ENCODE assay signal across 9 mouse cellular contexts in genomic region chr19:16529293-16529920, GRCm38 (mm10).
DNase-seq lines count a peak whose midpoint lies in the region; ATAC-seq lines count a peak whose summit lies in the region.
"Had no signal": no experiment of that assay in that cellular context is flagged by ENCODE, and none has a peak within 500 bp of the region (broad histone marks: within the 10 kb centered on the region; RNA-seq: fewer than 3 reads in every experiment).

No protein-coding gene starts in this region.

- H3K4me1 ChIP-seq in heart, embryonic 10.5 days, result peaks cover 6% of the 10 kb centered on the region; the same call in 1 of the 2 replicates
- no peaks in the 10 kb centered on the region for H3K4me1 ChIP-seq in forebrain, embryonic 11.5 days (replicated peaks; ENCODE audit: control insufficient read depth, insufficient read depth, low read length)
- H3K4me1 ChIP-seq: hindbrain, embryonic 15.5 days had no signal

- no peak overlapping the region for H3K27ac ChIP-seq in heart, embryonic 10.5 days
- H3K27ac ChIP-seq in forebrain, embryonic 11.5 days (ENCODE audit: low read depth, low read length), result no peak overlapping the region
- H3K27ac ChIP-seq: hindbrain, embryonic 15.5 days had no signal

- no peaks in the 10 kb centered on the region for H3K27me3 ChIP-seq in heart, embryonic 10.5 days (ENCODE audit: insufficient read depth, poor library complexity, severe bottlenecking)
- no peaks in the 10 kb centered on the region for H3K27me3 ChIP-seq in forebrain, embryonic 11.5 days (ENCODE audit: control insufficient read depth, insufficient read depth, low read length)
- H3K27me3 ChIP-seq: hindbrain, embryonic 15.5 days had no signal

- no peak overlapping the region for H3K9ac ChIP-seq in forebrain, embryonic 11.5 days (ENCODE audit: low read length)
- H3K9ac ChIP-seq: hindbrain, embryonic 15.5 days had no signal

- no peaks in the 10 kb centered on the region for H3K36me3 ChIP-seq in heart, embryonic 10.5 days
- no peaks in the 10 kb centered on the region for H3K36me3 ChIP-seq in forebrain, embryonic 11.5 days (ENCODE audit: control insufficient read depth, insufficient read depth, low read length)
- H3K36me3 ChIP-seq: hindbrain, embryonic 15.5 days had no signal

- H3K4me3 ChIP-seq in heart, embryonic 10.5 days, result no peak overlapping the region
- H3K4me3 ChIP-seq in forebrain, embryonic 11.5 days (ENCODE audit: low read depth, low read length), result no peak overlapping the region
- H3K4me3 ChIP-seq: hindbrain, embryonic 15.5 days had no signal

- no peak overlapping the region for H3K4me2 ChIP-seq in forebrain, embryonic 11.5 days (ENCODE audit: low read depth, low read length, severe bottlenecking)
- H3K4me2 ChIP-seq: hindbrain, embryonic 15.5 days had no signal

- no peak for ATAC-seq in forebrain, embryonic 11.5 days (replicated peaks; ENCODE audit: low FRiP score)

- H3K9me3 ChIP-seq in heart, embryonic 10.5 days, result no peaks in the 10 kb centered on the region
- no peaks in the 10 kb centered on the region for H3K9me3 ChIP-seq in forebrain, embryonic 11.5 days (ENCODE audit: control insufficient read depth, low read length)
- H3K9me3 ChIP-seq: hindbrain, embryonic 15.5 days had no signal

- DNase-seq in heart, postnatal 4 days, result peak; percentile 25
- no peak for DNase-seq in heart, embryonic 10.5 days (ENCODE audit: low spot score)
- peak; percentile 10 for DNase-seq in CD4-positive helper T cell, adult 2 months (ENCODE audit: low read depth, low spot score)
- DNase-seq in adrenal gland, adult 18-20 months (ENCODE audit: low spot score in 2 of 2), result peak; percentile 21 to 45
- peak; percentile 43 to 45 for DNase-seq in kidney, postnatal 4 days
- peak; percentile 72 for DNase-seq in testis, postnatal 10 days (ENCODE audit: low spot score)
- DNase-seq in left cerebral cortex, adult 9 months (ENCODE audit: low spot score in 2 of 2), result no peak
- DNase-seq in forebrain, embryonic 11.5 days (ENCODE audit: low spot score), result no peak

Comparison
In these comparisons a context has a peak if more than half of its experiments do, and no peak if none do; other contexts are left out.
1. DNase-seq: peak in heart, postnatal 4 days (single experiment), CD4-positive helper T cell, adult 2 months (single experiment), adrenal gland, adult 18-20 months (2 of 2), kidney, postnatal 4 days (2 of 2) and testis, postnatal 10 days (single experiment); none in heart, embryonic 10.5 days (single experiment), left cerebral cortex, adult 9 months (0 of 2) and forebrain, embryonic 11.5 days (single experiment).